Mouse (Mus musculus) embryonic fibroblast, embryonic 13.5 days (primary cell): ENCODE measurements around the gene Tbc1d10c.
A peak's percentile ranks its signal among the peaks of the same experiment; 100 is the strongest.

Experiments used
- CTCF ChIP-seq: IDR thresholded peaks from 2 replicates; pipeline ENCODE4 v1.5.1; 2011; ENCODE audit warnings: mild to moderate bottlenecking, control low read depth, low read length, moderate library complexity, borderline replicate concordance; ENCODE audit not compliant: insufficient read depth
- POLR2A ChIP-seq: IDR thresholded peaks from 2 replicates; pipeline ENCODE4 v1.6.1; 2011; ENCODE audit warnings: low read depth, mild to moderate bottlenecking, control low read depth, low read length, moderate library complexity

- TF ChIP-seq POLR2A (peak; percentile 66), CTCF (no peak)
Measured at GRCm38 (mm10) chr19:4162646-4163542, 28.2 kb downstream of the Tbc1d10c start, which contains the start of gene Rps6kb2.
